ENCODE assay signal across 12 mouse cellular contexts in genomic region chr5:136888539-136889355, GRCm38 (mm10). TPM values are rescaled to one million over a fixed set of nuclear protein-coding genes. Genes with fewer than 3 reads are reported as not detected.
A peak's percentile ranks its signal among the peaks of the same experiment; 100 is the strongest.
DNase-seq lines count a peak whose midpoint lies in the region; ATAC-seq and TF ChIP-seq lines count a peak whose summit lies in the region.
"Had no signal": no experiment of that assay in that cellular context is flagged by ENCODE, and none has a peak within 500 bp of the region (broad histone marks: within the 10 kb centered on the region; RNA-seq: fewer than 3 reads in every experiment).

No protein-coding gene starts in this region.

- H3K27ac ChIP-seq in lung, embryonic 14.5 days (ENCODE audit: low read depth): peak overlapping the region; percentile 33; the same call in 1 of the 2 replicates
- H3K27ac ChIP-seq in embryonic facial prominence, embryonic 14.5 days (replicated peaks; ENCODE audit: low read depth, low read length): peak overlapping the region; percentile 72
- H3K27ac ChIP-seq in neural tube, embryonic 13.5 days (replicated peaks): 0 out of 2 replicates have a peak overlapping the region, but pooled peaks have one; percentile 33
- H3K27ac ChIP-seq: liver, embryonic 14.5 days had no signal

- intact Hi-C loops in heart, postnatal 14 days (cut with DNase I): no loop called here
- intact Hi-C loops in left cerebral cortex, postnatal 14 days (cut with DNase I): no loop called here

- H3K36me3 ChIP-seq in lung, embryonic 14.5 days (ENCODE audit: insufficient read depth): no peaks in the 10 kb centered on the region
- no peaks in the 10 kb centered on the region for H3K36me3 ChIP-seq in embryonic facial prominence, embryonic 14.5 days (ENCODE audit: control insufficient read depth, insufficient read depth, low read length)
- no peaks in the 10 kb centered on the region for H3K36me3 ChIP-seq in neural tube, embryonic 13.5 days

- TF ChIP-seq CTCF in lung, embryonic 14.5 days (IDR thresholded peaks at IDR 0.05; ENCODE audit: low read depth): no peak

- no peak overlapping the region for H3K9ac ChIP-seq in lung, embryonic 14.5 days
- no peak overlapping the region for H3K9ac ChIP-seq in embryonic facial prominence, embryonic 14.5 days (ENCODE audit: low read depth, low read length)
- no peak overlapping the region for H3K9ac ChIP-seq in neural tube, embryonic 13.5 days
- H3K9ac ChIP-seq: liver, embryonic 14.5 days had no signal

- H3K27me3 ChIP-seq in lung, embryonic 14.5 days (ENCODE audit: insufficient read depth, low read length): 0 out of 2 replicates have a peak, but pooled peaks cover 1% of the 10 kb centered on the region
- H3K27me3 ChIP-seq in embryonic facial prominence, embryonic 14.5 days (replicated peaks; ENCODE audit: control insufficient read depth, insufficient read depth, low read length): no peaks in the 10 kb centered on the region
- H3K27me3 ChIP-seq in neural tube, embryonic 13.5 days: peaks cover 9% of the 10 kb centered on the region

- WGBS in lung, embryonic 14.5 days: 45% methylated on average over 19 of the region's 19 CpGs
- WGBS in embryonic facial prominence, embryonic 14.5 days: 31% methylated on average over 19 of the region's 19 CpGs
- WGBS in neural tube, embryonic 13.5 days: 63% methylated on average over 19 of the region's 19 CpGs

- H3K9me3 ChIP-seq in lung, embryonic 14.5 days (ENCODE audit: low read depth, low read length): no peaks in the 10 kb centered on the region
- H3K9me3 ChIP-seq in embryonic facial prominence, embryonic 14.5 days (ENCODE audit: control insufficient read depth, low read length): no peaks in the 10 kb centered on the region
- H3K9me3 ChIP-seq in neural tube, embryonic 13.5 days: no peaks in the 10 kb centered on the region

- no peak for ATAC-seq in lung, embryonic 14.5 days (ENCODE audit: insufficient read depth)
- 0 out of 2 replicates have a peak, but pooled peaks have one; percentile 48 for ATAC-seq in embryonic facial prominence, embryonic 14.5 days (ENCODE audit: low read depth)
- no peak for ATAC-seq in neural tube, embryonic 13.5 days (ENCODE audit: low read depth)

- no peak overlapping the region for H3K4me2 ChIP-seq in lung, embryonic 14.5 days
- H3K4me2 ChIP-seq in embryonic facial prominence, embryonic 14.5 days (ENCODE audit: low read depth, low read length): peak overlapping the region; percentile 21; the same call in 1 of the 2 replicates
- no peak overlapping the region for H3K4me2 ChIP-seq in neural tube, embryonic 13.5 days

- H3K4me3 ChIP-seq in lung, embryonic 14.5 days (ENCODE audit: low read depth, low read length): no peak overlapping the region
- H3K4me3 ChIP-seq in embryonic facial prominence, embryonic 14.5 days (ENCODE audit: low read depth, low read length): no peak overlapping the region
- no peak overlapping the region for H3K4me3 ChIP-seq in neural tube, embryonic 13.5 days

- peaks cover 6% of the 10 kb centered on the region; the same call in 1 of the 2 replicates for H3K4me1 ChIP-seq in lung, embryonic 14.5 days (ENCODE audit: insufficient read depth)
- H3K4me1 ChIP-seq in embryonic facial prominence, embryonic 14.5 days (ENCODE audit: control insufficient read depth, insufficient read depth, low read length): peaks cover 7% of the 10 kb centered on the region
- peaks cover 7% of the 10 kb centered on the region; the same call in 1 of the 2 replicates for H3K4me1 ChIP-seq in neural tube, embryonic 13.5 days (replicated peaks)

- DNase-seq in lung, embryonic 14.5 days: peak; percentile 24
- no peak for DNase-seq in lung, postnatal 14 days
- DNase-seq in embryonic facial prominence, embryonic 14.5 days (ENCODE audit: low spot score): peak; percentile 69
- DNase-seq in heart, postnatal 14 days: peak; percentile 35 to 51
- no peak for DNase-seq in frontal cortex, postnatal 25 days (ENCODE audit: low spot score in 2 of 2)
- DNase-seq in left cerebral cortex, postnatal 14 days (ENCODE audit: low spot score in 2 of 2): no peak
- DNase-seq in cerebellum, postnatal 25 days: no peak
- DNase-seq: gastrocnemius, postnatal 36 days; thymus, postnatal 4 days had no signal

RNA-seq across cellular contexts. Expression of gene Col26a1, which starts 5.7 kb away (rescaled TPM):
- polyA plus RNA-seq in lung, embryonic 14.5 days (2014; fragmentation: Nextera tagmentation; extraction: Ambion mirVana): 9.0 and 11.7 TPM in 2 replicates
- polyA plus RNA-seq in embryonic facial prominence, embryonic 14.5 days (2014; fragmentation: Nextera tagmentation; extraction: Ambion mirVana): 92.5 and 125 TPM in 2 replicates
- total RNA-seq in heart, postnatal 14 days (2021): 1 to 10 TPM; 5.2 to 6.6 TPM
- 45.3 and 47.2 TPM in 2 replicates for polyA plus RNA-seq in neural tube, embryonic 13.5 days (2015; fragmentation: Nextera tagmentation; extraction: Ambion mirVana)
- 10 to 100 TPM; 17.2 to 20.4 TPM for total RNA-seq in left cerebral cortex, postnatal 14 days (2021)
- total RNA-seq: MEL had no signal

RNA-seq across cellular contexts. Expression of gene Ift22, which starts 19.2 kb away (rescaled TPM):
- polyA plus RNA-seq in lung, embryonic 14.5 days (2014; fragmentation: Nextera tagmentation; extraction: Ambion mirVana): 72.2 and 78.1 TPM in 2 replicates
- 73.8 and 93.3 TPM in 2 replicates for polyA plus RNA-seq in embryonic facial prominence, embryonic 14.5 days (2014; fragmentation: Nextera tagmentation; extraction: Ambion mirVana)
- 10 to 100 TPM; 10.7 to 12.0 TPM for total RNA-seq in heart, postnatal 14 days (2021)
- polyA plus RNA-seq in neural tube, embryonic 13.5 days (2015; fragmentation: Nextera tagmentation; extraction: Ambion mirVana): 112 and 124 TPM in 2 replicates
- 100 to 1,000 TPM in 1 of 2 experiments, 10 to 100 TPM in 1; 98.1 to 110 TPM for total RNA-seq in left cerebral cortex, postnatal 14 days (2021)

Comparison
In these comparisons a context has a peak if more than half of its experiments do, and no peak if none do; other contexts are left out.
1. DNase-seq: peak in lung, embryonic 14.5 days (single experiment), embryonic facial prominence, embryonic 14.5 days (single experiment) and heart, postnatal 14 days (2 of 2); none in lung, postnatal 14 days (single experiment), frontal cortex, postnatal 25 days (0 of 2), left cerebral cortex, postnatal 14 days (0 of 2) and cerebellum, postnatal 25 days (0 of 2).
2. Peak in every context shown above with its lines, with median percentiles within 50 percentile points of each other: H3K27ac ChIP-seq.